Mouse (Mus musculus): ENCODE data around the gene Mog. TPM values are rescaled to one million over a fixed set of nuclear protein-coding genes. Genes with fewer than 3 reads are reported as not detected.

Gene Mog
- 10 to 100 TPM; 42.6 to 45.6 TPM for total RNA-seq (2021)
- long read RNA-seq, experiment 1, partial matches to known transcripts, result 3 of 7 reads
- long read RNA-seq, experiment 1, other reads (novel, unspliced or antisense), result 4 of 7 reads
- long read RNA-seq, experiment 2, partial matches to known transcripts, result 2 of 9 reads
- long read RNA-seq, experiment 2, other reads (novel, unspliced or antisense), result 6 of 9 reads

GRCm38 (mm10) chr17:37022628-37023576 is at the start of gene Mog:
TSS of gene Mog (minus strand) at chr17:37023398.
- no peak for TF ChIP-seq CTCF (conservative IDR thresholded peaks at IDR 0.05)
- Histone ChIP-seq H3K4me3 (peak within 1 kb of the TSS; percentile 17; the same call in 1 of the 2 replicates), H3K27ac (peak within 1 kb of the TSS; percentile 72)
- DNase-seq (ENCODE audit: low spot score in 2 of 2), result peak; percentile 23 to 35

GRCm38 (mm10) chr17:37072730-37073276 is 49.6 kb upstream of the Mog start:
- no peak overlapping the region for H3K4me3 ChIP-seq
- no peak for TF ChIP-seq CTCF (conservative IDR thresholded peaks at IDR 0.05)
- peak in 1 of 2 experiments; percentile 20 for DNase-seq (ENCODE audit: low spot score in 2 of 2)
- H3K27ac ChIP-seq, result peak overlapping the region; percentile 82

DNA sequence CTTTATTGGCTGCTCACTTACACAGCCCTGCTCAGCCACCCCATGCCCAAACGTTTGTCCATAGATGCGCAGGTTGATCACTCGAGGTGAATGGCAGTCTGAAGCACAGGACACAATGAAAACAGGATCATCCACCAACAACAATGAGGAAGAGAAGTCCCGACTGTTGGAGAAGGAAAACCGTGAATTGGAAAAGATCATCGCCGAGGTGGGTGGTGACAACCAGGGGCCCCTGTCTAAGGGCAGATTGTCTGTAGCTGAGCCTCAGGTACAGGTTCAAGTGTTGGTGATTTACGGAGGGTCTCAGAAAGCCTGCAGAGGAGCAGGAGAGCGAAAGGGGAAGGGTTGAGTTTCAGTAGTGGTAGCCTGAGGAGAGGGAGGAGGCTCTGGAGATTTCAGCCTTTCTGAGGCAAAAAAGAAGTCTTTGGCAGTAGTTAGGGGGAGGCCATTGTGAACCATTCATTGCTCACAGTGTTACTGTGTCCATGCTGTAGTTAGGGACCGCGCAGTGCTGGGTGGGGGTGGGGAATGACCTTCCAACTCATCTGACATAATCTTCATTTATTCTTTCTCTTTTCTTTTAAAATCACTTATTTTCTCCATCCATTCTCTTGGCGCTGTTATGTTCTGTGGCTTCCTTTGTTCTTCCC is 49.0 kb upstream of the Mog start:
- Histone ChIP-seq H3K4me3 (no peak overlapping the region), H3K27ac (peak overlapping the region; percentile 82)
- TF ChIP-seq CTCF (conservative IDR thresholded peaks at IDR 0.05), result no peak
- peak in 1 of 2 experiments; percentile 8 for DNase-seq (ENCODE audit: low spot score in 2 of 2)

DNA sequence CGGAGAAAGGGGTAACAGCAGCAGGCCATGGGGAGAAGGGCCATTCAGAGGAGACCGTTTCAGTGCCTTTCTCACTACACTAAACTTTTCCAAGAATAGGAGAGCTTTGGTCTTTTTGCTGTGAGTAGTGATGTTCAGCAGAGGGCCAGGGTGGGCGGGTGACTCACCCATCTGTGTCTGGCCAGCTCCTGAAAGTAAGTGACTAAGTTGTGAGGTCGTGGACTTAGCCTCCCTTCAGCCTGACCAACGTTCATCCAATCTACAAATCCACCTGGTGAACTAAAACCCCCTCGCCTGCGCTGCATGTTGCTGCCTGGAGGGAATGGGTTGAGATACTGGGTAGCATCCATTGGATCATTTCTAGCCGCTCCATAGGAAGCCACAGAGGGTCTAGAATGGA is 46.9 kb upstream of the Mog start:
- no peak for DNase-seq (ENCODE audit: low spot score in 2 of 2)
- no peak for TF ChIP-seq CTCF (conservative IDR thresholded peaks at IDR 0.05)
- Histone ChIP-seq H3K27ac (peak overlapping the region; percentile 71; the same call in 1 of the 2 replicates), H3K4me3 (no peak overlapping the region)

DNA sequence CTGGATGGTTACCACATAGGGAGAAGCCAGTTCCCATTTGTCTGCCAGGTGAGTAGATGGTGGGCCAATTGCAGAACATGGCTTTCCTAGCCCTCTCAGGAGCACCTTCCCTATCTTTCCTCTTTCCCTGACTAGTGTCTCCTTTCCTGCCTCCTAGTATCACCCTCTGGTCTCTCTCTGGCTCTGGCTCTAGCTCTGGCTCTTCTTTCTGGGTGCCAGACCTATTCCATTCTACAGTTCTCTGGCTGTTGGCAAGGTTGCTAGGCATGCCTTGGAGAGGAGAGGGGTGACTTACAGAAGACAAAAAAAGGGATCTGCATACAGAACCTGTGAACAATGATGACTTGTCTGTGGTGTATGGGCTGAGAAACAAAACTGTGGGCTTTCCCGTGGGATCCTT is 44.7 kb upstream of the Mog start:
- Histone ChIP-seq H3K4me3 (no peak overlapping the region), H3K27ac (peak overlapping the region; percentile 78)
- DNase-seq (ENCODE audit: low spot score in 2 of 2), result no peak
- TF ChIP-seq CTCF (conservative IDR thresholded peaks at IDR 0.05), result no peak

DNA sequence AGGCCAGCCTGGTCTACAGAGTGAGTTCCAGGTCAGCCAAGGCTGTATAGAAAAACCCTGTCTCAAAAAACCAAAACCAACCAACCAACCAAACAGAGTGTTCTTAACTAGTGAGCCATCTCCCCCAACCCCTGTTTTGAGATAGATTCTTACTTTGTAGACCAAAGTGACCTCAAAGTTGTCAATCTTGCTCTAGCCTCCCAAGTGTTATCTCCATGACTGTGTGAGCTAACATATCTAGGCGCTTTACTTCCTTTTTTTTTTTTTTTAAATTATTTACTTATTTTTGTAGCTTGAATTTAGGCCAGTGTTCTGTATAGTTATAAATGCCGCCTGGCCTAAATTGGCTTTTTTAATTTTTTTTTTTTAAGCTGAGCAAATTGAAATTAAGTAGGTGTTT is 42.8 kb upstream of the Mog start:
- Histone ChIP-seq H3K27ac (peak overlapping the region; percentile 78; the same call in 1 of the 2 replicates), H3K4me3 (no peak overlapping the region)
- no peak for DNase-seq (ENCODE audit: low spot score in 2 of 2)
- TF ChIP-seq CTCF (conservative IDR thresholded peaks at IDR 0.05), result no peak

DNA sequence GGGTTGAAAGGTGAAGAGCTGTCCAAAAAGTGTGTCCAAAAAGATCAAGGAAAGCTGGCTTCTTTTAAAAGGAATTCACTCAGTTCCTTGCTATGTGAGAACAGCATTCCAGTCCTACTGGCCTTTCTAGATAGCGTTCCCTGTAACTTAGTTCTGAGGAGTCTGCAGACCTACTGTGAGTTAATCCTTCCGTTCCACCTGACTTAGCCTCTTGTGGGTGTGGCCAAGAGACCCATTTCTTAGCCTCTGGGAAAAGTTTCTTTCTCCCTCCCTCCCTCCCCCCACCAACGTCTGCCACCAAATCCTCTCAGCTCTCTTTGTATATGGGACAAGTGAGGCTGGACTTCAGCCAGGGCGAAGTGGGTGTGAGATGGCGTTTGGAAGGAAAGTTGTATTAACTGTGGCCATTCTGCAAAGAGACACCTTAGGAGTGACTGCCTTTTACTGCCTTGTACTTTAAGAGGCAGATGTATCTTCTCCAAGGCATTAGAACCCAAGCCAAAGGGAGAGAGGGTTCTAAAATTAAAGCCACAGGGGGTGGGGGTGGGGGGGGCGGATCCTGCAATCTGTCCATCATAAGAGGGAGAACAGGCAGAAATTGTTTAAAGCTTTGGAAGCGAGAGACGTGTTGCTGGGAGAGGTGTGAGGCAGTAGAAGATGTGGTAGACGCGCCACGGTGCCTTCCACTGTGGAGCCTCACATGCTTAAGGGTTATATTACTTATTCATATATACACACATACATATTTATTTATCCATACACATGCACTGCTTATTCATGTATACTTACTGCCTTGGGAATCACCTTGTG is 40.7 kb upstream of the Mog start:
- Histone ChIP-seq H3K4me3 (no peak overlapping the region), H3K27ac (peak overlapping the region; percentile 84; the same call in 1 of the 2 replicates)
- TF ChIP-seq CTCF (conservative IDR thresholded peaks at IDR 0.05), result no peak
- DNase-seq (ENCODE audit: low spot score in 2 of 2), result no peak

GRCm38 (mm10) chr17:37063063-37063462 is 39.9 kb upstream of the Mog start:
- no peak for DNase-seq (ENCODE audit: low spot score in 2 of 2)
- no peak overlapping the region for H3K4me3 ChIP-seq
- no peak for TF ChIP-seq CTCF (conservative IDR thresholded peaks at IDR 0.05)
- peak overlapping the region; percentile 84 for H3K27ac ChIP-seq

DNA sequence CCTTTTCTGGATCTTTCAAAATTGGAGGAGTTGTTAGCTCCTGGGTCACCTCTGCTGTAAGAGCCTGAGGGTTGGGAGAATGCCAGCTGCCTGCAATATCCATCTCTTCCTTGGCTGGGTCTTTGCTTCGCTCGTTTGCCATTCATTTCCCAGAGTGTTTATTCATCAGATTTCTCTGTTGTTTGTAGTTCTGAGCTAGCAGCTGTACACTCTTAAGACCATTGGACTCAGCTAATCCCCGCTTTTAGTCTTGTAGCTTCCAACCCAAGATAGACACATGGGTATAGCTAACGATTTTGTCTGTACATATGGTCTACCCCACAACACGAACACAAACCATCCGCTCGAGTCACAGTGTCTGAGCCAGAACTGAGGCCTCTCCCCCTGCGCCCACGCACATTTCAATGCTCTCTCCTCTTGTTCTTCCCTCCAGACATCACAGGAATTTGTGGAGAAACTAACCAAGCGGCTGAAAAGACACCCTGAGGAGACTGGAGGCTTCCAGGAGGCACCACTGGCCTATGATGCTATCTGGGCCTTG is 39.0 kb upstream of the Mog start:
- DNase-seq (ENCODE audit: low spot score in 2 of 2), result peak in 1 of 2 experiments; percentile 60
- peak overlapping the region; percentile 84 for H3K27ac ChIP-seq
- TF ChIP-seq CTCF (conservative IDR thresholded peaks at IDR 0.05), result no peak
- 0 out of 2 replicates have a peak overlapping the region, but pooled peaks have one; percentile 6 for H3K4me3 ChIP-seq

DNA sequence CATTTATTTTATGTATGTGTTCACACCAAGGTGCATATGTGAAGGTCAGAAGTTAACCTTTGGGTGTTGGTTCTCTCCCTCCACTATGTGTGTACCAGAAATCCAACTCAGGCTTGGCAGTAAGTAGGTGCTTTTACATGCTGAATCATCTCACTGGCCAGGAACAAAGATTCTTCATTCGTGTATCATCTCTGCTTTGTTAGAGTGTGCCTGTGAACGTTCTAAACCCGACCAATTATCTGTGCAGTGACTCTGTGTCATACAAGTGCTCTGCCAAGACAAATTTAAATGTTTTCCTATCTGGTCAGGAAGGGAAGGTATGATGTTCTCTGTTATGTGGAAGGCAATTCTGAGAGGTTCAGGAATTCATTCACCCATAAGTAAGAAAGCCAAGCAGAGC is 38.2 kb upstream of the Mog start:
- TF ChIP-seq CTCF (conservative IDR thresholded peaks at IDR 0.05), result no peak
- no peak for DNase-seq (ENCODE audit: low spot score in 2 of 2)
- H3K27ac ChIP-seq, result peak overlapping the region; percentile 84
- H3K4me3 ChIP-seq, result no peak overlapping the region; the same call in 1 of the 2 replicates

- peak in 1 of 2 experiments; percentile 46 for DNase-seq (ENCODE audit: low spot score in 2 of 2)
- TF ChIP-seq CTCF (conservative IDR thresholded peaks at IDR 0.05), result no peak
- Histone ChIP-seq H3K27ac (peak overlapping the region; percentile 96), H3K4me3 (no peak overlapping the region; the same call in 1 of the 2 replicates)
These were observed 33.8 kb upstream of the Mog start for GRCm38 (mm10) chr17:37056957-37057356.
